Mouse (Mus musculus) liver, embryonic 12.5 days (tissue): Measurements from ENCODE around the gene Cog4. TPM values are rescaled to one million over a fixed set of nuclear protein-coding genes. Genes with fewer than 3 reads are reported as not detected.

ENCODE experiments used
- ATAC-seq: fragments of 200-750 bp; cut with Nextera tagmentation; 2 replicates; pipeline ENCODE4 v1.8.0; 2017; ENCODE audit warnings: moderate number of reproducible peaks, mild to moderate bottlenecking, moderate library complexity
- H3K27ac ChIP-seq: fragments of 300-500 bp; sonication (generic); 2 replicates; pipeline ENCODE4 v1.5.1; 2016; ENCODE audit warnings: mild to moderate bottlenecking
- H3K27me3 ChIP-seq: fragments of 300-500 bp; sonication (generic); replicated peaks from 2 replicates; pipeline ENCODE4 v1.6.1; 2016; ENCODE audit warnings: mild to moderate bottlenecking, moderate library complexity
- H3K36me3 ChIP-seq: fragments of 300-500 bp; sonication (generic); 2 replicates; pipeline ENCODE4 v1.6.1; 2016; ENCODE audit warnings: mild to moderate bottlenecking, moderate library complexity
- H3K4me1 ChIP-seq: fragments of 300-500 bp; sonication (generic); 2 replicates; pipeline ENCODE4 v1.6.1; 2016
- H3K4me2 ChIP-seq: fragments of 300-500 bp; sonication (generic); 2 replicates; pipeline ENCODE4 v1.6.1; 2016; ENCODE audit warnings: mild to moderate bottlenecking, moderate library complexity
- H3K4me3 ChIP-seq: fragments of 300-500 bp; sonication (generic); 2 replicates; pipeline ENCODE4 v1.5.1; 2016; ENCODE audit warnings: mild to moderate bottlenecking, moderate library complexity
- H3K9ac ChIP-seq: fragments of 300-500 bp; sonication (generic); 2 replicates; pipeline ENCODE4 v1.6.1; 2016; ENCODE audit warnings: mild to moderate bottlenecking, moderate library complexity
- H3K9me3 ChIP-seq: fragments of 300-500 bp; sonication (generic); replicated peaks from 2 replicates; pipeline ENCODE4 v1.6.1; 2016; ENCODE audit warnings: mild to moderate bottlenecking, moderate library complexity
- WGBS: fragments of 180-500 bp; shearing (Covaris S2); methylation state at CpG from one replicate; pipeline ENCODE4 v1.1.7; 2016; ENCODE audit not compliant: insufficient replicate concordance; 5-methylcytosine and 5-hydroxymethylcytosine counted together
- polyA plus RNA-seq: library from polyadenylated mRNA; unstranded; fragments of >200 nt; fragmentation: Nextera tagmentation; extraction: Ambion mirVana; gene quantifications from 2 replicates; pipeline ENCODE4 v1.2.1, GENCODE M21; 2016

Cog4 gene
- polyA plus RNA-seq, result 43.1 and 45.1 TPM in 2 replicates

DNA sequence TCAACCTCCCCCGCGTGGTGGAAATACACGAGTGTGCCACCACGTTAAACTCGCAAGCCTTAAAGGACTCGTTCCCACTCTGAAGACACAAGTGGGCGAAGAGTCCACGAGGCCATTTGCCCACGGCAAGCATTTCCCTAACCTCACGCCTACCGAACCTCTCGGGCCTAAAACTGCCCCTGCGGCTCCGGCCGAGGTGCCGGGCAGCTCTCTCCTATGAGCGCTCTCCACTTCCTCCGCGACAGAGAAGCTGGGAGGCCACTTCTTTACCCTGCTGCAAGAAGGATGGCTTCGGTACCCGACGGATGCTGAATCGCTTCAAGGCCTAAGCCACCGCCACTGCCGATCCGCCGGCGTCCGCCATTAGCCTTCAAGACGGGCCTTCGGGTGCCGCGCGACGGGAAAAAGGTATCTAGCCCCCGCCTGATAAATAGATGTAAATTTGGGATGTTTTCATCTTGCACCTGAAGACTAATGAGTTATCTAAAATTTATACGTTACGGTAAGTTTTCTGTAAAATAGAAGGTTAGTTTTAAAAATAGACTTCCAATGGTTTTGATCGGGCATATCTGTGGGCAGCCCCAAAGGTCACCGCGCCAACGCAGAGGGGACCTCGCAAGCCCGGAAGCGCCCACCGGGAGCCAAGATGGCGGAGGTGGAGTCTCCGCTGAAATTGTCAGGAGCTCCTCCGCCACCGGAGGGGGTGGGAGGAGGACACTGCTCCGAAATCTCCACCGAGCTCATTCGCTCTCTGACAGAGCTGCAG lies at the start of gene Cog4, which contains the start of gene Sf3b3:
TSS of gene Cog4 (plus strand) at position 196 of the 766 bp plus-strand sequence.
TSS of gene Sf3b3 (minus strand) at position 383 of the 766 bp plus-strand sequence.
- under 1% methylated on average over 53 of the region's 53 CpGs for WGBS
- Histone ChIP-seq H3K9ac (peak within 1 kb of the TSS; percentile 91), H3K4me3 (peak within 1 kb of the TSS; percentile 93), H3K4me1 (peaks cover 45% of the 10 kb centered on the region), H3K27me3 (no peaks in the 10 kb centered on the region), H3K4me2 (peak within 1 kb of the TSS; percentile 85), H3K36me3 (peaks cover 53% of the 10 kb centered on the region), H3K27ac (peak within 1 kb of the TSS; percentile 83), H3K9me3 (no peaks in the 10 kb centered on the region)
- peak; percentile 91 for ATAC-seq

DNA sequence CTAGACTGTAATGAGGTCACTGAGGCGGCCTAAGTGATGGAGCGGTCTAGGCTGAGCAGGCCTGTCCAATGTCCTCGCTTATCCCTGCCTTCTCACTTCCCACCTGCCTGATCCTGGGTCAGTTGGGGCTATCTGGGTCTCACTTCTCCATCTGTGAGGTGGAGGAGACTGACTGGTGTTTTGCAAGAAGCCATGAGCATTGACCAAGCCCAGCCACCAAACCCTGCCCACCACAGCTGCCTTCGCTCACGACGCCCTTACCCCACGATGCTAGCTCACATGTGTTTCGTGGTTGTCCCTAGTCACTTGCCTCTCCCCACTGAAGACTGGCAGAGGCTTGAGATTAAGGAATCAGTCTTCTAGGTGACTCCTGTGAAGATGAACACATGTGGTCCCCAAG lies 49.3 kb upstream of the Cog4 start:
- Histone ChIP-seq H3K4me3 (no peak overlapping the region), H3K9ac (no peak overlapping the region), H3K9me3 (peaks cover 4% of the 10 kb centered on the region; the same call in 1 of the 2 replicates), H3K4me1 (no peaks in the 10 kb centered on the region), H3K27me3 (peaks cover 13% of the 10 kb centered on the region; the same call in 1 of the 2 replicates), H3K36me3 (no peaks in the 10 kb centered on the region), H3K27ac (no peak overlapping the region), H3K4me2 (no peak overlapping the region)
- WGBS, result 83% methylated on average over 8 of the region's 8 CpGs
- no peak for ATAC-seq

DNA sequence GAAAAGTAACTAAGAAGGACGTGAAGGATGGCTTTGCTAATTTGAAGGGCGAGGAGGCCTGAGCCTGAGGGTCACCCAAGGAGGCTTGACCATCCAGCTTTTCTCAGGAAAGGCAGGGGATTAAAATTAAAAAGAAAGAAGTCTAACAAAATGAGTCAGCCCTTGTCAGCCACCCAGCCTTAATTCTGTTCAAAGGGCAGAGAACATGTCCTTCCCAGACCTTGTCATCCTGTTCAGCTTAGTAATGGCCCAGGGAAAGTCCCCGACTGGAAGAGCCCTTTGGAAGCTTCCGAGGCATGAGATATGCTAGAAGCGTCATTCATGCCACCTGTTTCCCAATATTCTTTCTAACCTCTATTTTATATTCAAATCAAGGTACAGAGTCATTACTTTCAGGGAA lies 43.4 kb upstream of the Cog4 start:
- Histone ChIP-seq H3K27me3 (no peaks in the 10 kb centered on the region; the same call in 1 of the 2 replicates), H3K4me2 (no peak overlapping the region), H3K36me3 (no peaks in the 10 kb centered on the region), H3K9me3 (no peaks in the 10 kb centered on the region), H3K9ac (no peak overlapping the region), H3K4me3 (no peak overlapping the region), H3K27ac (no peak overlapping the region), H3K4me1 (no peaks in the 10 kb centered on the region)
- WGBS, result 63% methylated on average over 5 of the region's 5 CpGs
- ATAC-seq, result no peak

DNA sequence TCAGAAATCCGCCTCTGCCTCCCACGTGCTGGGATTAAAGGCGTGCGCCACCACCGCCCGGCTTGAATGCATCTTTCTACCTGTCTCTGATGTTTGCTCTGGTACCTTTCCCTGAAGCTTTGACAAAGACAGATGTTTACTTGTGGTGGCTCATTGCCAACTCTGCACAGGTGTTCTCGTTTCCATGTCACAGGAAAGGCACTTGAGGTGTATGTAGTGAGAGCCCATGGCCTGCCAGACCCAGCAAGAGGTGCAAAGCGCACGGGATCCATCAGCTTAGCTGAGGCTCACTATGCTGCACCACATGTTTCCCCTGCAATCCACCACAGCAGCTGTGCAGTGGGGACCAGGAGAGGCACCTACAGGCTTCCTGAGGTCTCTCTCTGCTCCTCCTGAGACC lies 42.5 kb upstream of the Cog4 start:
- 81% methylated on average over 9 of the region's 9 CpGs for WGBS
- Histone ChIP-seq H3K4me2 (no peak overlapping the region), H3K9me3 (no peaks in the 10 kb centered on the region), H3K27ac (no peak overlapping the region), H3K27me3 (no peaks in the 10 kb centered on the region; the same call in 1 of the 2 replicates), H3K4me3 (no peak overlapping the region), H3K36me3 (peaks cover 5% of the 10 kb centered on the region), H3K9ac (no peak overlapping the region), H3K4me1 (no peaks in the 10 kb centered on the region)
- no peak for ATAC-seq

- no peaks in the 10 kb centered on the region; the same call in 1 of the 2 replicates for H3K27me3 ChIP-seq
Observed at GRCm38 (mm10) chr8:110804825-110805514, 41.4 kb upstream of the Cog4 start.

DNA sequence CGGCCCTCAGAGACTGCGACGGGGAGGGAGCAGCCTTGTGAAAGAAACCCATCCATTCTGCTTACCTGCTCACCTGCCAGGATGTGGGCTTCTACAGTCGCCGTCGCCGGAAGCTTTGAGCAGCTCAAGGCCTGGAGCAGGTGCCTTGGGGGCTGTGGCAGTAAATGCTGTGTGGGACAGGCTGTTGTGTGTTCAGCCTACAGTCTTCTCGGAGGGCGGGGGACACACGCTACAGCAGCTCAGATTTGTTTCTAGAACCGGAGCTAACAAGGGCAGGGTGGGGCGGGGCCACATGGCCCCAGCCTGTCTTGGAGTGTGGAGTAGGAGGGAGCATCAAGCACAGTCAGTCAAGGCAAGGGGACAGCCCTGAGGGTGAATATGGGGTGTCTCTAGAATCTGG lies 40.7 kb upstream of the Cog4 start, which contains the start of gene Il34:
TSS of gene Il34 (minus strand) at position 256 of the 400 bp plus-strand sequence.
- no peak within 1 kb of the TSS for H3K4me2 ChIP-seq

More at GRCm38 (mm10) chr8:110804825-110805514, 41.4 kb upstream of the Cog4 start:
- 32% methylated on average over 3 of the region's 3 CpGs for WGBS
- Histone ChIP-seq H3K4me2 (no peak overlapping the region), H3K4me1 (no peaks in the 10 kb centered on the region), H3K4me3 (no peak overlapping the region), H3K27ac (no peak overlapping the region), H3K9ac (no peak overlapping the region), H3K36me3 (peaks cover 16% of the 10 kb centered on the region), H3K9me3 (no peaks in the 10 kb centered on the region)
- ATAC-seq, result no peak

GRCm38 (mm10) chr8:110806146-110806545 lies 40.3 kb upstream of the Cog4 start:
- no peaks in the 10 kb centered on the region for H3K27me3 ChIP-seq
- 68% methylated on average over 1 of the region's 1 CpGs for WGBS
- H3K9ac ChIP-seq, result no peak overlapping the region
- H3K27ac ChIP-seq, result no peak overlapping the region
- H3K4me1 ChIP-seq, result no peaks in the 10 kb centered on the region
- no peaks in the 10 kb centered on the region for H3K9me3 ChIP-seq
- H3K4me3 ChIP-seq, result no peak overlapping the region
- H3K4me2 ChIP-seq, result no peak overlapping the region
- peaks cover 28% of the 10 kb centered on the region for H3K36me3 ChIP-seq
- no peak for ATAC-seq

More for the DNA sequence above, 40.7 kb upstream of the Cog4 start, which contains the start of gene Il34:
- H3K9me3 ChIP-seq, result no peaks in the 10 kb centered on the region
- H3K36me3 ChIP-seq, result peaks cover 23% of the 10 kb centered on the region
- no peak within 1 kb of the TSS for H3K9ac ChIP-seq
- 34% methylated on average over 12 of the region's 12 CpGs for WGBS
- no peaks in the 10 kb centered on the region for H3K27me3 ChIP-seq
- H3K4me3 ChIP-seq, result no peak within 1 kb of the TSS
- H3K4me1 ChIP-seq, result no peaks in the 10 kb centered on the region
- H3K27ac ChIP-seq, result no peak within 1 kb of the TSS
- ATAC-seq, result no peak

DNA sequence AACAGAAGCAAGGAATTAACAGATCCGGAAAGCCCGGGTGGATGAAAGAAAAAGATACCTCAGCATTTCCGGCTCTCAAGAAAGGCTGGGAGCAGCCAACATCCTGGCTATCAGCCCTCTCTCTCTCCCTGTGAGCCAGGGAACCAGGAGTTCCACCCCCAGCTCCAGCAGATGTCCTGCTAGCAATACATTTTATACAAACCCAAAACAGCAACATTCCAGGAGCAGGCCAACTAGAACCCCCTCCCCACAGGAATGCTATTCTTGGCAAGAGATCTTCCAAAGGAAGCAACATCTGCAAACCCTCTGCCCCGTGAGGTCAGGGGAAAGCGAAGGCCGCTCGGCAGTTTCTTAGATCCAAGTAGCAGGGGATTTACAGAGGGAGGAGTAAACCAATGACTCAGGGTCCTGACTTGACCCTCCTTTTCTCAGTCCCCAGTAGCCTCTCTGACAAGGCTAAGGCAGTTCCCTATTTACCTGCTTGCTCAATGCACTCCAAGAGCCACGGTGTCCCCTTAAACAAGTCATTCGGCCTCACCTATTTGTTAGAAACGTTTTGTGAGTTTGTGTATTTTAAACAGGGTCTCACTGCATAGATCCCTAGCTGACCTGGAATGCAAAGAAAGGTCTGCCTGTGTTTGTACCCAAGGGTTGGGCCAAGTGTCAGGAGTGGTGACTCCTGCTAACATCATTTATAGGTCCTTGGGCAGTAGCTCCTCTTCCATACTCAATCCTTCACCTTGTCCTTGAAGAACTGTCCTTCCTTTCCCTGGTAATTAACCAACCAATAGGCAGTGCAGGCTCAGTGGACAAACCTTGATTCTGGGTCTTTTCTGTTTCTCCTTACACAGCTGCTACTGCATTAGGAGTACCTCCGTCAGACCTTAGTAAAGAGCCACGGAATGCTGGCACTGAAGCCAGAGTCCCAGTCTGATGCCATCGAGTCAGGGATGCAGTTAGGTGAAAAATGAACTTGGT lies 37.6 kb upstream of the Cog4 start:
- Histone ChIP-seq H3K9me3 (no peaks in the 10 kb centered on the region), H3K36me3 (peaks cover 54% of the 10 kb centered on the region), H3K27ac (no peak overlapping the region), H3K4me1 (no peaks in the 10 kb centered on the region), H3K27me3 (no peaks in the 10 kb centered on the region), H3K4me2 (no peak overlapping the region), H3K9ac (no peak overlapping the region), H3K4me3 (no peak overlapping the region)
- 63% methylated on average over 13 of the region's 13 CpGs for WGBS
- ATAC-seq, result no peak

DNA sequence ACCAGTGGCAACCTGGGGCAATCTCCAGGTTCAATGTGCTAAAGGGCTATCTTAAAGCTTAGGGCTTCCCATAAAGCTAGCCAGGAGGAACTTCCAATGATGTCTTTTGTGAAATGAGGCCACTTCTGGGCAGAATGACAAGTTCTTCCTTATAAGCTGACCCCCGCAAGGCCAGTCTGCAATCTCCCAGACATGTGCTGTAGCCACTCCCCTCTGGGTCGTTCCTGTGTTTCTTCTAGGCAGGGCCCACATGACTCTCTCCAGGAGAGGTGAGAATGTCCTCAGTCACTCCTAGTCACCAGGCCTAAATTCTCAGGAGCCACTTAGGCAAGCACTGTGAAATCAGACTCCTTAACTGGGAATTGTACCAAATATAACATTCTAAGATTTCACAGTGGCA lies 36.6 kb upstream of the Cog4 start:
- H3K27ac ChIP-seq, result no peak overlapping the region
- no peak overlapping the region for H3K4me2 ChIP-seq
- ATAC-seq, result no peak
- peaks cover 65% of the 10 kb centered on the region for H3K36me3 ChIP-seq
- WGBS, result 39% methylated on average over 2 of the region's 2 CpGs
- no peaks in the 10 kb centered on the region for H3K4me1 ChIP-seq
- no peaks in the 10 kb centered on the region for H3K9me3 ChIP-seq
- H3K27me3 ChIP-seq, result no peaks in the 10 kb centered on the region
- H3K9ac ChIP-seq, result no peak overlapping the region
- no peak overlapping the region for H3K4me3 ChIP-seq

DNA sequence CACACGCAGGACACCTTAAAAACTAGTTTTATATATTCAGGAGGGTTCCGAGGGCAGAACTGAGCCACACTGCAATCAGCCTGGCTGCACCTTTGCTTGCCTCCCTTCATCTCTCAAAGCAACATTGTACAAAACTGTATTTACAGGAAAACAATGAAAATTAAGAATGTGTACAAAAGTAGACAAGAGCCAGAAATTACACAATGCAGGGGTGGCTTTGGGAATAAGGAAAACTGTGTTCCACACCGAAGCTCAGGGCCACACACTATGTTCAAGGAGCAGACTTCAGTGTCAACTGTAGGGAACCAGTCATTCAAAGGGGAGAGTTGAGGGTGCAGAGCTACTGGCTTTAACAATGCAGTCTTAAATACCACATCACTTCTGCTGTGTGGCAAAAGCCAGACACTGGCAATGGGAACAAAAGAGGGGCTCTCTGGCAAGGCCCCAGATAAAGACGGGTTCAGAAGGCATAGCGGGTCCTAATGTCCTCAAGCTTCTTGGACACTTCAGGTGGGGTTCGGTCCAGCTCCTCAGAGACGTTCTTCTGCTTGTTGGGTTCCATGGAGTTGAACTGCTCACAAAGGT lies 35.8 kb upstream of the Cog4 start:
- Histone ChIP-seq H3K27me3 (no peaks in the 10 kb centered on the region), H3K4me2 (no peak overlapping the region), H3K36me3 (peaks cover 72% of the 10 kb centered on the region), H3K27ac (no peak overlapping the region), H3K9ac (no peak overlapping the region), H3K4me3 (no peak overlapping the region), H3K9me3 (no peaks in the 10 kb centered on the region), H3K4me1 (no peaks in the 10 kb centered on the region)
- WGBS, result 84% methylated on average over 7 of the region's 7 CpGs
- no peak for ATAC-seq

DNA sequence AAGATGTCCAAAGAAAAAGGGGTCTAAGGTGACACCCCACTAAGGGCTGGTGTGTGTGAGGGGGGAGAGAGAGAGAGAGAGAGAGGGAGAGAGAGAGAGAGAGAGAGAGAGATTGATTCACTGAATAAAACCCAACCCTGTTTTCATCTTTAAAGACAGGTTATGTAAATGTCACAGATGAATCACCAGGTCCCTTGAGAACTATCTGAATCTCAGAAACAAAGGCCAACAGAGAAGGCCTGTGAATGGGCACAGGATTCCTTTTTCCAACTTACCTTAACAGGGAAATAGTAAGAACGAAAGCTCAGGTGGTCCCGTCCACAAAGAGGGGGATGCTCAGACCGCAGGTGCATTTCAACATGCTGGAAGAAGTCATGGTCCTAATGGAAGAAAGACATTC lies 35.3 kb upstream of the Cog4 start:
- Histone ChIP-seq H3K4me2 (no peak overlapping the region), H3K9ac (no peak overlapping the region), H3K4me3 (no peak overlapping the region), H3K36me3 (peaks cover 77% of the 10 kb centered on the region), H3K27ac (no peak overlapping the region), H3K4me1 (no peaks in the 10 kb centered on the region), H3K9me3 (no peaks in the 10 kb centered on the region), H3K27me3 (no peaks in the 10 kb centered on the region)
- ATAC-seq, result no peak
- WGBS, result 89% methylated on average over 3 of the region's 3 CpGs
